17 mouse cellular contexts compared by ENCODE assay signal in genomic region chrX:7743470-7743869, GRCm38 (mm10). TPM values are rescaled to one million over a fixed set of nuclear protein-coding genes. Genes with fewer than 3 reads are reported as not detected.
DNase-seq lines count a peak whose midpoint lies in the region; ATAC-seq and TF ChIP-seq lines count a peak whose summit lies in the region.
"Had no signal": no experiment of that assay in that cellular context is flagged by ENCODE, and none has a peak within 500 bp of the region (broad histone marks: within the 10 kb centered on the region; RNA-seq: fewer than 3 reads in every experiment).

No protein-coding gene starts in this region.

- H3K9me3 ChIP-seq in forebrain, embryonic 14.5 days (replicated peaks; ENCODE audit: control insufficient read depth, low read length) = no peaks in the 10 kb centered on the region
- no peaks in the 10 kb centered on the region for H3K9me3 ChIP-seq in forebrain, embryonic 15.5 days

- peak; percentile 2 for DNase-seq in forebrain, embryonic 14.5 days (ENCODE audit: low spot score)
- DNase-seq in left cerebral cortex, adult 2 months (ENCODE audit: extremely low spot score in 1 of 2, low spot score in 2 of 2) = no peak
- DNase-seq in left cerebral cortex, adult 11 months (ENCODE audit: low spot score) = no peak
- peak; percentile 44 for DNase-seq in 3T3-L1 (ENCODE audit: low read depth, low spot score)
- DNase-seq in brain, adult 2 months (ENCODE audit: low read depth, low spot score) = peak; percentile 55
- no peak for DNase-seq in ovary, postnatal 14 days (ENCODE audit: low spot score)
- no peak for DNase-seq in layer of hippocampus, postnatal 25 days (ENCODE audit: extremely low spot score in 1 of 2, low spot score in 1 of 2)
- DNase-seq: adrenal gland, adult 8-10 months; heart, adult 11 months; heart, postnatal 14 days; lung, postnatal 36 days; right cerebral cortex, postnatal 14 days had no signal

- H3K4me1 ChIP-seq in forebrain, embryonic 14.5 days (ENCODE audit: control insufficient read depth, insufficient read depth, low read length) = no peaks in the 10 kb centered on the region
- H3K4me1 ChIP-seq in forebrain, embryonic 15.5 days = peaks cover 2% of the 10 kb centered on the region; the same call in 1 of the 2 replicates

- H3K27ac ChIP-seq in forebrain, embryonic 14.5 days (ENCODE audit: low read depth, low read length) = no peak overlapping the region
- H3K27ac ChIP-seq in forebrain, embryonic 15.5 days (replicated peaks) = no peak overlapping the region
- H3K27ac ChIP-seq in left cerebral cortex, adult 2 months = no peak overlapping the region

- H3K9ac ChIP-seq in forebrain, embryonic 14.5 days (ENCODE audit: low read length) = no peak overlapping the region
- no peak overlapping the region for H3K9ac ChIP-seq in forebrain, embryonic 15.5 days (replicated peaks)

- no peak for ATAC-seq in forebrain, embryonic 14.5 days
- ATAC-seq in forebrain, embryonic 15.5 days (replicated peaks) = no peak
- ATAC-seq: Patski had no signal

- peak; percentile 31 for TF ChIP-seq CTCF in left cerebral cortex, adult 2 months (IDR thresholded peaks at IDR 0.05)

- no peaks in the 10 kb centered on the region for H3K36me3 ChIP-seq in forebrain, embryonic 14.5 days (ENCODE audit: control insufficient read depth, insufficient read depth, low read length)
- no peaks in the 10 kb centered on the region for H3K36me3 ChIP-seq in forebrain, embryonic 15.5 days

- no peak overlapping the region for H3K4me2 ChIP-seq in forebrain, embryonic 14.5 days (ENCODE audit: low read length)
- no peak overlapping the region for H3K4me2 ChIP-seq in forebrain, embryonic 15.5 days (replicated peaks)

- intact Hi-C loops in left cerebral cortex, adult 2 months (cut with DNase I) = no loop called here

- no peak overlapping the region for H3K4me3 ChIP-seq in forebrain, embryonic 14.5 days (ENCODE audit: low read depth, low read length)
- H3K4me3 ChIP-seq in forebrain, embryonic 15.5 days = no peak overlapping the region
- no peak overlapping the region for H3K4me3 ChIP-seq in left cerebral cortex, adult 2 months

- no peaks in the 10 kb centered on the region for H3K27me3 ChIP-seq in forebrain, embryonic 14.5 days (replicated peaks; ENCODE audit: control insufficient read depth, insufficient read depth, low read length)
- no peaks in the 10 kb centered on the region for H3K27me3 ChIP-seq in forebrain, embryonic 15.5 days
- H3K27me3 ChIP-seq: Patski had no signal

- 59% methylated on average over 5 of the region's 5 CpGs for WGBS in forebrain, embryonic 14.5 days
- 60% methylated on average over 5 of the region's 5 CpGs for WGBS in forebrain, embryonic 15.5 days

RNA-seq across cellular contexts. Expression of gene Ccdc120, which starts 7.2 kb away (rescaled TPM):
- polyA plus RNA-seq in forebrain, embryonic 14.5 days (2014; fragmentation: Nextera tagmentation; extraction: Ambion mirVana) = 43.8 and 45.3 TPM in 2 replicates
- polyA plus RNA-seq in forebrain, embryonic 15.5 days (2015; fragmentation: Nextera tagmentation; extraction: Ambion mirVana) = 55.5 and 63.3 TPM in 2 replicates
- total RNA-seq in left cerebral cortex, adult 2 months (2021) = 10 to 100 TPM; 26.3 TPM
- total RNA-seq in layer of hippocampus, postnatal 25 days (2021) = 10 to 100 TPM; 17.0 to 20.9 TPM

RNA-seq across cellular contexts. Expression of gene Praf2, which starts 15.2 kb away (rescaled TPM):
- polyA plus RNA-seq in forebrain, embryonic 14.5 days (2014; fragmentation: Nextera tagmentation; extraction: Ambion mirVana) = 139 and 145 TPM in 2 replicates
- polyA plus RNA-seq in forebrain, embryonic 15.5 days (2015; fragmentation: Nextera tagmentation; extraction: Ambion mirVana) = 104 and 107 TPM in 2 replicates
- 10 to 100 TPM; 88.9 to 92.7 TPM for total RNA-seq in left cerebral cortex, adult 2 months (2021)
- total RNA-seq in layer of hippocampus, postnatal 25 days (2021) = 100 to 1,000 TPM; 100 to 109 TPM

RNA-seq across cellular contexts. Expression of gene Tfe3, which starts 18.9 kb away (rescaled TPM):
- 16.1 and 23.9 TPM in 2 replicates for polyA plus RNA-seq in forebrain, embryonic 14.5 days (2014; fragmentation: Nextera tagmentation; extraction: Ambion mirVana)
- polyA plus RNA-seq in forebrain, embryonic 15.5 days (2015; fragmentation: Nextera tagmentation; extraction: Ambion mirVana) = 21.8 and 23.4 TPM in 2 replicates
- 10 to 100 TPM; 30.9 to 35.1 TPM for total RNA-seq in left cerebral cortex, adult 2 months (2021)
- 10 to 100 TPM; 28.7 to 33.5 TPM for total RNA-seq in layer of hippocampus, postnatal 25 days (2021)

RNA-seq across cellular contexts. Expression of gene Gm45208, which starts 21.4 kb away (rescaled TPM):
- polyA plus RNA-seq in forebrain, embryonic 14.5 days (2014; fragmentation: Nextera tagmentation; extraction: Ambion mirVana) = not detected in 2 replicates
- polyA plus RNA-seq in forebrain, embryonic 15.5 days (2015; fragmentation: Nextera tagmentation; extraction: Ambion mirVana) = 0.84 TPM in 1 of 2 replicates, not detected in the other
- total RNA-seq in left cerebral cortex, adult 2 months (2021) = not detected
- total RNA-seq in layer of hippocampus, postnatal 25 days (2021) = not detected
- total RNA-seq: adrenal gland, adult 8-10 months; heart, postnatal 14 days; layer of hippocampus, postnatal 10 days had no signal
- polyA plus RNA-seq: intestine, embryonic 14.5 days; limb, embryonic 11.5 days; Patski had no signal

RNA-seq across cellular contexts. Expression of gene Wdr45, which starts 29.3 kb away (rescaled TPM):
- polyA plus RNA-seq in forebrain, embryonic 14.5 days (2014; fragmentation: Nextera tagmentation; extraction: Ambion mirVana) = 30.2 and 31.3 TPM in 2 replicates
- 38.0 and 43.1 TPM in 2 replicates for polyA plus RNA-seq in forebrain, embryonic 15.5 days (2015; fragmentation: Nextera tagmentation; extraction: Ambion mirVana)
- 10 to 100 TPM; 61.0 to 68.9 TPM for total RNA-seq in left cerebral cortex, adult 2 months (2021)
- 10 to 100 TPM; 51.1 to 55.2 TPM for total RNA-seq in layer of hippocampus, postnatal 25 days (2021)

Comparison
In these comparisons a context has a peak if more than half of its experiments do, and no peak if none do; other contexts are left out.
1. DNase-seq: peak in forebrain, embryonic 14.5 days (single experiment), 3T3-L1 (single experiment) and brain, adult 2 months (single experiment); none in left cerebral cortex, adult 2 months (0 of 2), left cerebral cortex, adult 11 months (single experiment), ovary, postnatal 14 days (single experiment) and layer of hippocampus, postnatal 25 days (0 of 2).